Mouse (Mus musculus): ENCODE data around the gene Lilra6. TPM values are rescaled to one million over a fixed set of nuclear protein-coding genes. Genes with fewer than 3 reads are reported as not detected.
"Not testable (repeated sequence)": the region's sequence is repeated elsewhere in the genome, so short reads cannot be mapped to it uniquely, and the experiment has no call there.

Lilra6 gene
- polyA plus RNA-seq (2015; fragmentation: Nextera tagmentation; extraction: Ambion mirVana) = 0.21 and 0.38 TPM in 2 replicates

GRCm38 (mm10) chr7:3915387-3915786 lies at the start of gene Lilra6:
Gene Lilra6, minus strand, starts transcription at chr7:3915503.
- not testable (repeated sequence) for H3K27ac ChIP-seq; H3K9ac ChIP-seq; H3K4me2 ChIP-seq (replicated peaks); H3K4me3 ChIP-seq (replicated peaks); H3K36me3 ChIP-seq; H3K9me3 ChIP-seq; H3K27me3 ChIP-seq (replicated peaks); ATAC-seq; H3K4me1 ChIP-seq (replicated peaks)
- WGBS = 62% methylated on average over 2 of the region's 2 CpGs

- Histone ChIP-seq H3K4me1 (replicated peaks) (no peaks in the 10 kb centered on the region), H3K9ac (no peak overlapping the region), H3K9me3 (no peaks in the 10 kb centered on the region), H3K27ac (no peak overlapping the region), H3K36me3 (no peaks in the 10 kb centered on the region), H3K27me3 (replicated peaks) (no peaks in the 10 kb centered on the region), H3K4me3 (replicated peaks) (no peak overlapping the region), H3K4me2 (replicated peaks) (no peak overlapping the region)
- WGBS = 82% methylated on average over 2 of the region's 2 CpGs
- no peak for ATAC-seq
Observed at GRCm38 (mm10) chr7:3962017-3962416, 46.7 kb upstream of the Lilra6 start.

- Histone ChIP-seq H3K36me3 (no peaks in the 10 kb centered on the region), H3K4me1 (replicated peaks) (no peaks in the 10 kb centered on the region), H3K27me3 (replicated peaks) (no peaks in the 10 kb centered on the region), H3K9me3 (no peaks in the 10 kb centered on the region), H3K9ac (no peak overlapping the region), H3K4me3 (replicated peaks) (no peak overlapping the region), H3K27ac (no peak overlapping the region), H3K4me2 (replicated peaks) (no peak overlapping the region)
- no peak for ATAC-seq
- 89% methylated on average over 3 of the region's 3 CpGs for WGBS
Observed at GRCm38 (mm10) chr7:3957387-3957786, 42.1 kb upstream of the Lilra6 start.

GRCm38 (mm10) chr7:3949159-3949558 lies 33.9 kb upstream of the Lilra6 start:
- Histone ChIP-seq H3K4me1 (replicated peaks) (no peaks in the 10 kb centered on the region), H3K4me3 (replicated peaks) (no peak overlapping the region), H3K27me3 (replicated peaks) (no peaks in the 10 kb centered on the region), H3K9ac (no peak overlapping the region), H3K9me3 (no peaks in the 10 kb centered on the region), H3K36me3 (no peaks in the 10 kb centered on the region), H3K4me2 (replicated peaks) (no peak overlapping the region), H3K27ac (no peak overlapping the region)
- ATAC-seq = no peak
- 79% methylated on average over 3 of the region's 3 CpGs for WGBS

- H3K9ac ChIP-seq = no peak overlapping the region
- 65% methylated on average over 4 of the region's 4 CpGs for WGBS
- ATAC-seq = no peak
- no peaks in the 10 kb centered on the region for H3K4me1 ChIP-seq (replicated peaks)
- no peak overlapping the region for H3K4me2 ChIP-seq (replicated peaks)
- no peaks in the 10 kb centered on the region for H3K36me3 ChIP-seq
- no peak overlapping the region for H3K4me3 ChIP-seq (replicated peaks)
- no peaks in the 10 kb centered on the region for H3K27me3 ChIP-seq (replicated peaks)
- no peaks in the 10 kb centered on the region for H3K9me3 ChIP-seq
- H3K27ac ChIP-seq = no peak overlapping the region
Observed at GRCm38 (mm10) chr7:3948223-3948622, 32.9 kb upstream of the Lilra6 start.

GRCm38 (mm10) chr7:3946117-3946516 lies 30.8 kb upstream of the Lilra6 start:
- H3K36me3 ChIP-seq = no peaks in the 10 kb centered on the region
- H3K9ac ChIP-seq = no peak overlapping the region
- no peak overlapping the region for H3K4me2 ChIP-seq (replicated peaks)
- H3K4me1 ChIP-seq (replicated peaks) = no peaks in the 10 kb centered on the region
- no peak for ATAC-seq
- H3K27ac ChIP-seq = no peak overlapping the region
- no peak overlapping the region for H3K4me3 ChIP-seq (replicated peaks)
- H3K9me3 ChIP-seq = no peaks in the 10 kb centered on the region
- WGBS = 70% methylated on average over 4 of the region's 4 CpGs
- H3K27me3 ChIP-seq (replicated peaks) = no peaks in the 10 kb centered on the region

- no peaks in the 10 kb centered on the region for H3K27me3 ChIP-seq (replicated peaks)
- no peak overlapping the region for H3K4me3 ChIP-seq (replicated peaks)
- no peaks in the 10 kb centered on the region for H3K36me3 ChIP-seq
- H3K27ac ChIP-seq = no peak overlapping the region
- no peaks in the 10 kb centered on the region for H3K9me3 ChIP-seq
- H3K4me2 ChIP-seq (replicated peaks) = no peak overlapping the region
- H3K4me1 ChIP-seq (replicated peaks) = no peaks in the 10 kb centered on the region
- 76% methylated on average over 3 of the region's 3 CpGs for WGBS
- no peak for ATAC-seq
- H3K9ac ChIP-seq = no peak overlapping the region
Observed at GRCm38 (mm10) chr7:3940915-3941314, 25.6 kb upstream of the Lilra6 start.

GRCm38 (mm10) chr7:3939866-3940525 lies 24.7 kb upstream of the Lilra6 start:
- WGBS = 69% methylated on average over 1 of the region's 1 CpGs
- no peaks in the 10 kb centered on the region for H3K36me3 ChIP-seq
- no peak overlapping the region for H3K4me3 ChIP-seq (replicated peaks)
- no peak overlapping the region for H3K9ac ChIP-seq
- no peak for ATAC-seq
- H3K9me3 ChIP-seq = no peaks in the 10 kb centered on the region
- no peaks in the 10 kb centered on the region for H3K4me1 ChIP-seq (replicated peaks)
- no peak overlapping the region for H3K4me2 ChIP-seq (replicated peaks)
- no peak overlapping the region for H3K27ac ChIP-seq
- H3K27me3 ChIP-seq (replicated peaks) = no peaks in the 10 kb centered on the region

GRCm38 (mm10) chr7:3935473-3935872 lies 20.2 kb upstream of the Lilra6 start:
- H3K27ac ChIP-seq; ATAC-seq; H3K9me3 ChIP-seq; H3K4me1 ChIP-seq (replicated peaks); H3K4me3 ChIP-seq (replicated peaks); H3K36me3 ChIP-seq; H3K9ac ChIP-seq; H3K27me3 ChIP-seq (replicated peaks); H3K4me2 ChIP-seq (replicated peaks): not testable (repeated sequence)

GRCm38 (mm10) chr7:3903704-3904103 lies 11.6 kb downstream of the Lilra6 start:
- H3K27ac ChIP-seq = no peak overlapping the region
- no peak overlapping the region for H3K9ac ChIP-seq
- H3K4me1 ChIP-seq (replicated peaks) = no peaks in the 10 kb centered on the region
- H3K27me3 ChIP-seq (replicated peaks) = no peaks in the 10 kb centered on the region
- no peaks in the 10 kb centered on the region for H3K9me3 ChIP-seq
- no peaks in the 10 kb centered on the region for H3K36me3 ChIP-seq
- ATAC-seq = no peak
- 29% methylated on average over 1 of the region's 1 CpGs for WGBS
- H3K4me2 ChIP-seq (replicated peaks) = no peak overlapping the region
- no peak overlapping the region for H3K4me3 ChIP-seq (replicated peaks)

- H3K9me3 ChIP-seq; ATAC-seq; H3K27ac ChIP-seq; H3K27me3 ChIP-seq (replicated peaks); H3K4me1 ChIP-seq (replicated peaks); H3K4me2 ChIP-seq (replicated peaks); H3K9ac ChIP-seq; H3K4me3 ChIP-seq (replicated peaks); H3K36me3 ChIP-seq: not testable (repeated sequence)
- 53% methylated on average over 3 of the region's 3 CpGs for WGBS
Observed at GRCm38 (mm10) chr7:3898036-3898590, 17.2 kb downstream of the Lilra6 start, which contains the start of gene Gm14548. Gene Gm14548, minus strand, starts transcription at chr7:3898120.

GRCm38 (mm10) chr7:3875032-3875431 lies 40.3 kb downstream of the Lilra6 start:
- not testable (repeated sequence) for H3K27me3 ChIP-seq (replicated peaks); H3K4me3 ChIP-seq (replicated peaks); ATAC-seq; H3K9ac ChIP-seq; H3K4me1 ChIP-seq (replicated peaks); H3K9me3 ChIP-seq; H3K4me2 ChIP-seq (replicated peaks); H3K36me3 ChIP-seq; H3K27ac ChIP-seq
- WGBS = no CpG with 5 or more reads among the region's 1 CpGs
